Mouse (Mus musculus): Measurements from ENCODE around the gene Smndc1.

Smndc1 gene

GRCm38 (mm10) chr19:53390495-53391007 is at the start of gene Smndc1:
Gene Smndc1, minus strand, starts transcription at chr19:53390578.
- peak; percentile 100 for DNase-seq (ENCODE audit: low spot score)

- no peak for DNase-seq (ENCODE audit: low spot score)
Observed at GRCm38 (mm10) chr19:53439340-53439739, 49.0 kb upstream of the Smndc1 start.

DNA sequence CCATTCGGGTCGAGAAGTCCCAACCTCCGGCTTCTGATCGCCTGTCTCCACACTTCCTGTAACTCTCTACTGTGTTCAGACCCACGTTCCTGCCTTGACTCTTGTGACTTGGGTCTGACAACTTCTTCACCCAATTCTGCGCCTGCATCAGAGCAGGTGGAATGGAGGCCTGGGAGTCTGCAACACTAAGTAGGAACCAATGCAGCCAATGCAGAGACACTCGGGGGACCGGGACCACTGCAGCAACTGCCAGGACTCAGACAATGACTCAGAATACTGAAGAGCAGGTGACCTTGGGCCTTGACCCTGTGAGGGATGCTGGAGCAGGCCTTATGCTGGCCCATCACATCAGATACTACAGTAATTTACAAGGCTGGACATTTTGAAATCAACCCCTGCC is 47.6 kb upstream of the Smndc1 start:
- no peak for DNase-seq (ENCODE audit: low spot score)

DNA sequence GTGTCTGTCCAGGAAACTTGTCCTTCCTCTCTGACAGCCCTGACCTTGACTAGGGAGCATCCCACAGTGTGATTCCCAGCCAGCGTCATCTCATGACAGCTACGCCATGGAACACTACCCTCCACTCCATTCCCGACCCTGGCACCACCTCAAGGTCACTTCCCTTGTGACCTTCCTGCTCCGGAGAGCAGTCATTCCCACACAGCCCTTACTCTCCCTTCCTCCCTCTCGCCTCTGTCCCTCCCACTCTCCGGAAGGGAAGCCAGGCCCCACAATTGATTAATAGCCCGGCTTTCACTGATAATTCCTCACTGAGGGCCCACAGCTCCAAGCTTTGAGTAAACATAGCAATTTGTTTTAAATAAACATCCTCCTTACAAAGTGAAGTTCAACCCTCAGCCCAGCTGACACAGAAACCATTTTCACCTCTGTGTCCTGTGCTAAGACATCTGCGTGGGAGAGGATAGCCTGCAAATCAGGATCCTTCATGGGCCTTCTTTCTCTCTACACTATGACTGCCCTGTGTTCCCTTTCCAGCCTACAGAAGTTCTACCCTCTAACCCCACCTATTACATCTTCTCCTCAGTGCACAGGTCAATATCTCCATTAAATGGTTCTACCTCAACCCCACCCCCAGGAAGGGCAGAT is 47.1 kb upstream of the Smndc1 start:
- peak; percentile 49 for DNase-seq (ENCODE audit: low spot score)

- no peak for DNase-seq (ENCODE audit: low spot score)
Observed at GRCm38 (mm10) chr19:53433949-53434689, 43.7 kb upstream of the Smndc1 start.

- DNase-seq (ENCODE audit: low spot score), result no peak
Observed at GRCm38 (mm10) chr19:53431003-53431402, 40.6 kb upstream of the Smndc1 start.

DNA sequence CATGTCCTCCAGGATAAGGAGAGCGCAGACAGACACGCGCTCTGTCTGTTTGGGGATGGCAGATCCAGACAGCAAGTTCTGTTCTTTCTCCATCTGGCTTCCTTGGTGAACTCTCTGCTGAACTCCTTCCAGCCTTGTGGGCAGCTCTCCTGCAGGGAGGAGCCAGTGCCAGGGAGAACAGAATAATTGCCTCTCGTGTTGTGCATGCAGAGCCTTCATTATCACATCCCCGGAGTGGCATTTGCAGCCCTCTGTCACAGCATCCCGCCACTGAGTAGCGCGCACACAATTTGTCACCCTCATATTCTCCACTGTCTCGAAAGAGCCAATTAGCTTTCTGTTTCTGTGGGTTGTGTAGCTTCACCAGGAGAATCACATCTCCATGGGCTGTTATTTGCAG is 40.0 kb upstream of the Smndc1 start:
- no peak for DNase-seq (ENCODE audit: low spot score)

DNA sequence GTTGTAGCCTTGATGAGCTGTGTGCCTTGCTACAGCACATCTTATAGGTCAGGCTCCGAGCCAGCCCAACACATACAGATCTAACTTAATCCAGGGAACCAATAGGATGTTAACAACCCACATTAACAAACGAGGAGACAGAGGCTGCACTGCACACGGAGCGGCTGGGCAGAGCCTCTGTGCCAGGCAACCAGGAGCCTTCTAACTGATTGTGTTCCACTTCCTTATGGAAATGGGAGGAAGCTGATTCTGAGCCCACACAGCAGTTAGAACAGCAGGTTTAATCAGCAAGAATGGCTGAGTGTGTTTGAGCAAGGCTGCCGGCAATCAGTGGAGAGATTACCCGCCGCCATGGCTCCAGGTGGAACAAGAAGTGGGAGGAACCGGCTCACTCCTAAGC is 37.4 kb upstream of the Smndc1 start:
- no peak for DNase-seq (ENCODE audit: low spot score)

DNA sequence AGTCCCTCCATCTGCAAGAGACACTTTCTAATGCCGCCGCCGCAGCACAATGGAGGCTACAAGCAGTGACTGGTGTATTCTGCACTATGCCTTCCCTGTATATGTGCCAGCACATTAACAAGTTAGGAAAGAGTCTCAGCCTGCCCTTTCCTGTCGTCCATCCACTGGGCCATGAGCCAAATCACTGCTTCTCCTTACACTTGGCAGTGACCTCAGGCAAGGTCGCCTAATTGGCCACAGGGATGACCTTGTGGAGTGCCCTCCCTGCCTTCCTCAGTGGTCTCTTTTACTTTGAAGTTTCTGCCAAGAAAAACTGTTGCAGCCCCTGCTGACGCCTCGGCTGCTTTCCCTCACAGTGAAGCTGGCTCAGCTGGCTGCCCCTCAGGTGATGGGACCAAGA is 37.0 kb upstream of the Smndc1 start:
- DNase-seq (ENCODE audit: low spot score), result no peak

DNA sequence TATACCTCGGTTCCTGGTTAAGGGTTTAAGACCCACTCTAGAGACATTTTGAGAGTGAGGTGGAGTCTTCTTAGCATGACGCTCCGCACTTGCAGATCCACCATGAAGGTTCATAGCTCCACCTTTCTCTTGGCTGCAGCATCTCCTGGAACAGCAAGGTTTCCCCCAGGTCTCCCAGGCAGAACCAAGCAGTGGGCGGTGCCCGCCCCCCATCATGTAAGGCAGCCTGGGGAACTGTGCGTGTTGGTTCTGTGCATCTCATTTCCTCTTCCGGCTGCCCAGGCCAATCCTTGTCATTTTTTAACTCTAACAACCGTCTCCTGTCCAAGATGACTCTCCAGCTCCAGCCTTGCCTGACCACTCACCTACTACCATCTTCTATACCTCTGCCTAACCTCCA is 35.4 kb upstream of the Smndc1 start:
- no peak for DNase-seq (ENCODE audit: low spot score)

- DNase-seq (ENCODE audit: low spot score), result peak; percentile 48
Observed at GRCm38 (mm10) chr19:53424629-53425028, 34.3 kb upstream of the Smndc1 start.

DNA sequence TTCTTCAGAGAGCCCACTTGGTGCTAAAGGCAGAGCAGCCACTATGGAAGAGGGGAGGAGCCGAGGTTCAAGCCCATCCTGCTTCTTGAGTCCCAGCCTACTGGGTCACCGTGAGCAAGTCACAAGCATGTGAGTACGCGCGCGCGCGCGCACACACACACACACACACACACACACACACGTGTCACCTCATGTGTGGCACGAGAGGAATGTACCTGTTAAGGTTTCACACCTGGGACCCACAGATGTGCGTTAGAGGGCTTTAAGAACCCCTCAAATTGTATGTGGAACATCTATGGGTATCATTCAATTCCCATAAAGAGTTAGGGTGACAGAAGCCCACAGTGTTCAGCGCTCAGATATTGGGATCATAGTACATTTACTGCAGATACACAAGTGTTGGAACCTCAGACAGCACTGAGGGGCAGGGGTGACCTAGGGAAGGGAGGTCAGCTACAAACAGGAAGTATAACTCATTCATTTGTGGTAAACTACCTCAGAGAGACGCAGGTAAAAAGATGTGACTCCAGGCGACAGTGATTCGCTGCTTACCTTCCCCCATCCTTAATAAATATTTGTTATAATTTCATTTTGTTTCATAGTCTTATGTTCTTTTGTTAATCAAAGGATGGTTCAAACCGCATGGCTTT is 33.6 kb upstream of the Smndc1 start:
- no peak for DNase-seq (ENCODE audit: low spot score)

DNA sequence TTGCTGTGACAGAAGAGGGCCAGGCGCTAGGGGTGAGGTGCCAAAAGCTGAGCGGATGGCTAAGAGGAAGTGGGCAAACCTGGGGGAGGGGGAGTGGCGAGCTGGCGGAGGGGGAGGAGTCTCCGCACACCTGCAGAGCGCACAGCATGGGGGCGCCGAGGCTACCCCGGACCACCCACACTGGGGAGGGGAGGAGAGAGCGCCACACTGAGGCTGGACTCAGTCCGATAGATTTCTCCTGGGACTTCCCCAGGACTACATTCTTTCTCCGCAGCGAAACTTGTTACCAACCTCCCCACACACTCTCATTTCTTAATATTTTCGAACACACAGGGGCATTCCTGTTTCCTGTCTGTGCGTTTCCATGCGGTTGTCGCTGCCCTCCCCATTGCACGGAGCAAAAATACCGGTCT is 33.0 kb upstream of the Smndc1 start:
- DNase-seq (ENCODE audit: low spot score), result no peak

DNA sequence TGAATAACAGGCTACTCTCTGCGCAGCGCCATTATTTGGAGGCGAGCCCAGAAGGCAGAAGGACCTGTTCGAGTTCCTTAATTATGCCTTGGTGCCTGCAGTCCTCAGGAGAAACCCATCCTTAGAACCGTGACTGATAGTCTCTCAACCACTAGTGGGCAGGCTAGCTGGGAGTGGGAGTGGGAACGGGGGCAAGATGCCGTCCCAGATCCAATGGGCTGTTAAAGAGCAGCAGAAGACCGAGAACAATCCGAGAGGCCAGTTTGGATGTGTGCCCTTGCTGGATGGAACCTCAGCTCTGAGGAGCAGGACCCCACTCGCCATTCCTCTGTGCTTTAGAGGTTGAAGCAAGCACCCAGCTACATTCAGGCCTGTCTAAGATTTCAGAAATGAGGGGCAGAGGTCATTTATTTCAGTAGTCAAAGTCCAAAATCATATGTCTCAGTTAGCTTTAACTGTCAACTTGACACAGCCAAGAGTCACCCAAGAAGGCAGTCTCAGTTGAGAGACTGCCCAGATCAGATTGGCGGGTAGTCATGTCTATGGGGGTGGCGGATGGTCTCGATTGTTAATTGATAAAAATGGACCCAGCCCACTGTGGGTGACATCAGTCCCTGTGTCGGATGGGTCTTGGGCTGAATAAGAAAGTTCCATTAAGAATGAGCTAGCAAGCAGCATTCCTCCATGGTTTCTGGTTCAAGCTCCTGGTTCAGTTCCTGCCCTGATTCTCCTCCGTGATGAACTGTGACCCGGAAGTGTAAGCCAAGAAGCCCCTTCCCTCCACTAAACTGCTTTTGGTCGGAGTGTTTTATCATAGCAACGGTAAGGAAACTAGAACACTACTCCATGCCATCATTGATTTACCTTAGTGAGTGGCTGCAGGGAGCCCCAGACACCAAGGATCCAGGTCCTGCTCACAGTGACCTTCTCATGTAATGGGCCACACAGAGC is 32.3 kb upstream of the Smndc1 start:
- no peak for DNase-seq (ENCODE audit: low spot score)

DNA sequence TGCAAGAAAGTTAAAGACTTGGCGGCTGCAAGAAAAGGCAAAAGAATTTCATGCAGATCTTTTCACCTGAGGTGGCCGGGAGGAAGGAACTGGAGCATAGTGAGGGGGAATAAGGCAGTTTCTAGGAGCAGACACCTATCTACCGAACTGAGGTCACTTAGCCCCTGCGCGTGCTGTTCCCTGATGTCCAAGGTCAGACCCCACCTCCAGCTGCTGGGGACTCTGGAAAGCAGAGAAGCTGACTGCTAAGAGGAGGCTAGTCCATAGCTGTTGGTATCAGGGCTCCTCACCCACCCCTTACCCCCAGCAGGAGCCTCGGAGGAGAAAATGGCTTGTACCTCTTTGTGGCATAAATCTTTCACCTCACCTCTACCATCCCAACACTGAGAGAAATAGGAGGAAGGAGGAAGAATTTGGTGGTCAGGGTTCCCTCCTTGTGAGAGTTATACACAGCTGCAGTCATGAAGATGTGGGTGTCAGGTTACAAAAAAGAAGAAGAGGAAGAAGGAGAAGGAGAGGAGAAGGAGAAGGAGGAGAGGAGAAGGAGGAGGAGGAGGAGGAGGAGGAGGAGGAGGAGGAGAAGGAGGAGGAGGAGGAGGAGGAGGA is 31.3 kb upstream of the Smndc1 start:
- no peak for DNase-seq (ENCODE audit: low spot score)

- DNase-seq (ENCODE audit: low spot score), result peak; percentile 90
Observed at GRCm38 (mm10) chr19:53420924-53421582, 30.7 kb upstream of the Smndc1 start.

- DNase-seq (ENCODE audit: low spot score), result peak; percentile 85
Observed at GRCm38 (mm10) chr19:53419834-53420233, 29.5 kb upstream of the Smndc1 start.

DNA sequence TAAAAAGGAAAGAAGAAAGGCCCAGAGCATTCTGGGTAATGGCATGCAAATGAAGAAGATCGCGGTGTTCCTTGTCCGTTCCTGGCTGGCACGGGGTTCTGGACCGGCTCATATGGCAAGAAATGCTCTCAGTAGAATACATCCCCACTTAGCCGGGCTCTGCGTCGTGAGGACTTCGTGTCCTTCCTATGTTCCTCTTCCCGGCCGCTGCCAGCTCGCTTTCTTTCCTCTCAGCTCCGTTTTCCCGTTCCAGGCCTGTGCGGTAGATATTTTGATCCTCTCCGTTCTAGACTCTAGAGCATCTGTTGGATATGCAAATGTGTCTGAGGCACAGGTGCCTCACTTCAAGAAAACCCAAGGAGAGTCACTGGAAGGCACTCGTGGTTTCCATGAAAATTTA is 24.8 kb upstream of the Smndc1 start:
- DNase-seq (ENCODE audit: low spot score), result no peak

DNA sequence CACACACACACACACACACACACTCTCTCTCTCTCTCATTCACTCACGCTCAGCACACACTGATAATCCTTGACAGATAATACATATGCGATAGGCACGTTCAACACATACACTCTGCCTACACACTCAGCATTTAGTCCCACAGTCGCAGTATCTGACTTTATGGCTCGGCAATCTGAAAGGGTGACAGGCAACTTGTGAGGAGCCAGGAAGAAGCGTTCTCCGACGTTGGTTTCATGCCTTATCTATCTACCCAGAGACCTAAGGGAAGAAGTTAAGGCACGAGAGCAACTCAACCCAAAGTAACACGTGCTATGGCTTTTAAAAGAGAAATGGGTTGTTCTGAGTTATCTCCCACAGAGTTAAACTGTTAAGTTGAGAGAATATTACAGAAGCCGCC is 24.3 kb upstream of the Smndc1 start:
- DNase-seq (ENCODE audit: low spot score), result no peak

DNA sequence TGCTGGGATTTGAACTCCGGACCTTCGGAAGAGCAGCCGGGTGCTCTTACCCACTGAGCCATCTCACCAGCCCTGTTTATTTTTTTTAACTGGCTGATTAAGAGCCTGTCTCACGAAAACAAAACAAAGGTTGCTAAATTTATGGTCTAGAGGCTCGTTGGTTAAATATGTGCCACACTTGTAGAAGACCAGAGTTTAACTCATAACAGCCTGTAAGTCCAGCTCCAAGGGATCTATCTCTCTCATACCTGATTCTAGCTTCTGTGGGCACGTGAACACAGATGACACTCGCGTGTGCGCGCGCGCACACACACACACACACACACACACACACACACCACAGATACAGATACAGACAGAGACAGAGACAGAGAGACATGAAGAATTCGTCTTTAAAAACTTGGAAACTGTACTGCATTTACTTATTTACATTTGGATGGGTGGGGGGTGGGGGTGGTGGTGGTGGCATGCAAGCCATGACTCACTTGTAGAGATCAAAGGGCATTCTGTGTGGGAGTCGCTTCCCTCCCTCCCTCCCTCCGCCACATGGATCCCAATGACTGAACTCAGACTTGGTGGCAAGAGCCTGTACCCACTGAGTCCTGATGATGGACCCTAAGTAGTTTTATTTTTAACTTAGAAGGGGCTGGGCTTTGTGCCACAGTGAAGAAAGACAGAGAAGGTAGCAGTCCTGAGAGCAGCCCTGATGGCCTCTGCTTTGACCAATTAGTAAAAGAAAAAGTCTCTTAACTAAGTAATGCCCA is 23.4 kb upstream of the Smndc1 start:
- DNase-seq (ENCODE audit: low spot score), result no peak

Data from embryo, embryonic 10 days (tissue).